Mouse (Mus musculus): Measurements from ENCODE around the gene Slc27a4.

Slc27a4 gene

GRCm38 (mm10) chr2:29820025-29820817 is 17.8 kb downstream of the Slc27a4 start, which contains the start of gene Urm1:
Gene Urm1, plus strand, starts transcription at chr2:29820075.
- in situ Hi-C loops (cut with MseI, MboI): no loop called here

DNA sequence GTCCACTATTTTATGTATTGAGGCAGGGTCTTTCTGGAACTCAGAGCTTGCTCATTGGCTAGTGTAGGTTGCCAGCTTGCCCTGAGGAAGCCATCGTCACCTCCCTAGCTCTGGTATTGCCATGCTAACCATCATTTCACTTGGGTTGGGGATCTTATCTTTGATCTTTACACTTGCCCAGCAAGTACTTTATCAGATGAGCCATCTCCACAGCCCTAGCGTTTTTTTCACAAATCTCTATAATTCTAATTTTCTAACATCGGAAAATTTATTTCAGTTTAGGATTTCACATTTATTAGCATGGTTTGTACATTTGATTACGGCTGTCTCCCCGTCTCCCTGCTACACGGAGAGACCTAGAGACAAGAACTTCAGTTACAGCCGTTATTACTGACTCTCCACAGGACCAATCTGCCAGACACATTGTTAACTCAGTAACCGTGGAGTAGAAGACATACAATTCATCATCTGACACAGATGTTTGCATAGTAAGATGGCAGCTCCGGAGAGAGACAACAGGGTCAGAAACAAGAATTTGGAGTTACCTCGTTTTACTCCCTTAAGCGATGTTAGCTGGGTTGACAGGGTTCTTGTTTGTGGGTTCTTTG is 24.0 kb downstream of the Slc27a4 start:
- in situ Hi-C loops (cut with MseI, MboI): no loop called here

DNA sequence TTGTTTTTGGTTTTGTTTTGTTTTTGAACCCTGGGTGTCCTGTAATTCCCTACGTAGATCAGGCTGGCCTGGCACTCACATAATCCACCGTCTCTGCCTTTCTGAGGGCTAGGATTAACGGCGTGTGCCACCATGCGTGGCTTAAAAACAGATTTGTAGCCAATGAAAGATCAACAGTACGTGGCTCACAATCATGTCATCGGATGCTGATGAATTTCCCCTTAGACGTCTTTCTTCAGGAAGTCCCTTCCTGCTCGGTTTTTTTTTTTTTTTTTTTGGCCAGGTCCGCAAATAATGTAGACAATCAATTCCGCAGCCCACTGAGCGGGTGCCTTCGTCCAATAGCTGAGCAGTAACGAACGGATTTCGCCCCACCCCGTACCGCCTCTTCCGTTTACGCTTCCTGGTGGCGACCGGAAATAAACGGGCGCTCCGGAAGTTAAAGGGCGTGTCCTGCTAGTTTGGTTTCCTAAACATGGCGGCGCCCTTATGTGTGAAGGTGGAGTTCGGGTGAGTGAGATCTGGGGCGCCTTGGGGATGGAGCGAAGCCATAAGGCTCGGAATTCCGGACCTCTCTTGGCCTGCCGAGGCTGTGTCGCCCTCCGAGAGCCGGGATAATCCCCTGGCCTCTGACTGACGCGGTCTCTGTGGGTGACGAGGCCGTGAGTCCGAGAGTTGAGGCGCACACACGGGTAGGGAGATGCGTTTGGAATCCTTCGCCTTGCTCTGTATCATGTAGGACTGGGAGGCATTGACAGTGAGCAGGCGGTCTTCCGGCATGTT is 24.7 kb downstream of the Slc27a4 start:
- in situ Hi-C loops (cut with MseI, MboI): no loop called here

DNA sequence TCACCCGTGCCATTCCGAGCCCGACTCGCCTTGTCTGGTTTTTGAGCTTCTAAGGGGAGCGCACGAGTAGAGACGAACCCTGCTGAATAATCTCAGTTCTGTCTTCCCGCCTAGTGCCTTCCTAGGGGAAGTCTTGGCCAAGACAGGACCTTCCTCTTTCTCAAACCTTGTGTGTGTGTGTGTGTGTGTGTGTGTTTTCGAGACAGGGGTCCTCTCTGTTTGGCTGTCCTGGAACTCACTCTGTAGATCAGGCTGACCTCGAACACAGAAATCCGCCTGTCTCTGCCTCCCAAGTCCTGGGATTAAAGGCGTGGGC is 25.2 kb downstream of the Slc27a4 start:
- in situ Hi-C loops (cut with MseI, MboI): no loop called here

- in situ Hi-C loops (cut with MseI, MboI): no loop called here
These were observed 28.7 kb downstream of the Slc27a4 start for GRCm38 (mm10) chr2:29831106-29831505.

DNA sequence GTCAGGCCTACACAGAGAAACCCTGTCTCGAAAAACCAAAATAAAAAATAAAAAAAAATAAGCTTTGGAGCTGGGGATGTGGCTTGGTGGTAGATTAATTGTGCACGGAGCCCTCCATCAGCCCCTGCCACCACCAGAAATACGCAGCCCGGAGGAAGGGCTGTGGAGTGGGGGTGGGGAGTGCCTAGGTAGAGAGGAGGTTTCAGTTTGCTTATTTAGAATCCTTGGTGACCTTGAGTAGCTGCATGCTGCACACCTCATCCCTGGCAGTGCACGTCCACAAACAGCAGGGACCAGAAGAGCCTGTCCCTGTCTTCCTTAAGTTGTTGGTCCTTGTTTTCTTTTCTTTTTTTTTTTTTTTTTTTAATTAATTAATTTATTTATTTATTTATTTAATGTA is 31.4 kb downstream of the Slc27a4 start:
- in situ Hi-C loops (cut with MseI, MboI): no loop called here

DNA sequence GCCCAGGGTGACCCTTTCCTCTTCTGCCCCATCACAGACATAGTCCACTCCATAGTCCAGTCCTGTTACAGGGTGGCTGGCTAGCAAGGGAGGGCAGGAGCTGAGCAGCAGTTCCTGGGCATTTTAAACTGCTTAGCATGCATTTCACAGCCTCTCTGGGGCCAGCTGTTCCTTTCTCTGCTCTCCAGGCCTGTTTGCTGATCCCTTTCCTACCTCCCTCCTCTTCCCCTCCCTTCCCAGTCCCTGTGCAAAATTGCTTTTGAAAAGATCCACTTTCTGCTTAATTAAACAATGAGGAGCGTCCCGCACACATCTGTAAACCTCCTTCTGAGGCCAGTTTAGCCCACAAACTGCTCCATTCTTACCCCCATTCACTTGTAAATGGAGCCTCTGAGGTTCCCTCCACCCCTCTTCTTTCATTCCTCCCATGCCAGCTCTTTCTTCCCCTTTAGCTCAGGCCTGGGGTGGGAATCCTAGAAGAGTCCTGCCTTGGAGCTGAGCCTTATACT is 33.0 kb downstream of the Slc27a4 start:
- in situ Hi-C loops (cut with MseI, MboI): no loop called here

DNA sequence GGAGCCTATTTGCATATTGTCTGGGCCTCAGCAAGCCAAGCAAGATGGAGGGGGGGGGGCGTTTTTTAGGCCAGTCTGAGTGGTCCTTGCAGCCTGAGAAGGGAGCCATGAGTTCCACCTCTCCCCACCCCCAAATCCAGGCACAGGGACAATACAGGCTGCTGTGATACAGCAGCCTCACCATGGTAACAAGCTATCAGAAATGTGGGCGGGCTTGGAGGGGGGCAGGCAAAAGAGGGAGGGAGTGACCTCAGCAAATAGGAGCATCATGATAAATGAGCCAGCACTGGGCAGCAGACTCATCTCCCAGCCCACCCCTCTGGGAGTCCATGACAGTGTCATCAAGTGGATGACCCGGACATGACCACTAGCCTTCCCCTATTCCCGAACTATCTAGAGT is 37.0 kb downstream of the Slc27a4 start:
- in situ Hi-C loops (cut with MseI, MboI): no loop called here

DNA sequence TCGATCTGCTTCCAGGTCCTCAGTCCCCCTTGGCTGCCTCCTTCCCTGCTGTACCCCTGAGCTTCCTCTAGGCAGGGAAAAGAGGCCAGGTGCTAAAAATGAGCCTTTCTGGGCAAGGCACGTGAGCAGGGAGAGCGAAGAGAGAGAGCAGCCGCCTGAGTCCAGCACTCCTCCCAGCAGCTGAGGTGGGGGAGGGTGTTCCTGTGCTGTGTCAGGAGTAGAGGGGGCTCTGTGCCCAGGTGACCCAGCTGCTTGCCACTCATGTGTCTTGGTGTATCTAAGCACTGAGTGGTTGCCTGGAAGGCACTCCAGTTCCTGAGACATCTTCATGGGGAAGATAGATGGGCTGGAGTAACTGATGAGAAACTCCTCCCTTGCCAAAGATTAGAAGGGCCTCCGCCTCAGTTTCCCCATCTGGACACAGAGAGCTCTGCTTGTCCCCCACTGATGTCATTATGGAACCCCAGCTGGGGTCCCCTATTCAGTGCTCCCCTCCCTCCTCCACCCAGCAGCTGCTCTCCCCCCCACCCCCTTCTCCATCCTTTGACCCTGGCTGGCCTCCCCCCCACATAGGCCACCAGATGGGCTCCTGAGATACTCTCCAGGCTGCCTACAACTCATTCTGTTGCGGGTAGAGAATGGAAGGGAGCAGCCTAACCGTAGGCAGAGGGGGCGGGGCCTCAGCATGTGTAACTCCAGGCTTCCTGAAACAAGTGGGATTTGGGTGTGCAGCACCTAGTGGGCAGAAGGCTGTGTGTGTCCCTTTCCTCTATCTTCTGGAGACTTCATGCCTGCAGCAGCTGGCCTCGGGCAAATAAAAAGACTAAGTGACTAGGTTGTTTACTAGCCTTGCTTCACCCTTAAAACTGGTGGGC is 41.0 kb downstream of the Slc27a4 start:
- in situ Hi-C loops (cut with MseI, MboI): no loop called here

GRCm38 (mm10) chr2:29844115-29844514 is 41.7 kb downstream of the Slc27a4 start:
- in situ Hi-C loops (cut with MseI, MboI): no loop called here

- in situ Hi-C loops (cut with MseI, MboI): no loop called here
These were observed 42.2 kb downstream of the Slc27a4 start for GRCm38 (mm10) chr2:29844661-29845060.

DNA sequence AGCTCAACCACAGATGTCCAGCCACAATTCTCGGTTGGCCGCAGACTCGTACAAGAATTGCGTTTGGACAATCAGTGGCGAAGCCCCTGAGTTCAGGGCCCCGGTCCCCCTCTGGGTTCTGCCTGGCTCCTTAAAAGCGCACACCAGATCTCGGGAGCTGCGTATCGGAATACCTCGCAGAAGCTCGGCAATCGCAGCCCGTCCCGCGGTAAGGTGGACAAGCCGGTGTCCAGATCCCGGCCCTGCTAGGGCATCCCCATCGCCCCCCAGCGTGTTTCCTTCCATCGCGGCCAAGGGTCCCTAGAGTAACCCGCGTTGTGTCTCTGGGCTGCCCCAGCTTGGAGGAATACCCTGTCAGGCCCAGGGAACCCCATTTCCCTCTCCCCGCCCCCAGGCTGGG is 43.2 kb downstream of the Slc27a4 start:
- in situ Hi-C loops (cut with MseI, MboI): no loop called here

GRCm38 (mm10) chr2:29846061-29846853 is 43.8 kb downstream of the Slc27a4 start:
- in situ Hi-C loops (cut with MseI, MboI): no loop called here

DNA sequence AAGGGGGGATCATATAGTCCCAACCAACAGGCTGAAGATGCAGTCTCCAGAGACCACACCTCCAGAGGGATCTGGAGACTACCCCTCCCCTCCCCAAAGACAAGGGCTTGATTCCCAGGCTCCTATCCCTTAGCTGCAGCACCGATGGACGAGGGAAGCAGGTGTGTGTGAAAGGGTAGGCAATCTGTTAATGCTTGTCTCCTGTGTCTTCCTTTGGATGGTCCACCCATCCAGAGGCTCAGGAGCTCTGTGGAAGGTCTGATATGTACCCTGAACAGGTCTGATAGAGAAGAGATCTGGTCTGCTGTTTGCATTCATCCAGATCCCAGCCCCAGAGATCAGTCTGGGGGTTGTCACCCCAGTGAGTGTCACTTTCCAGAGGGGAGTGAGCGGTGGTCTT is 44.5 kb downstream of the Slc27a4 start:
- in situ Hi-C loops (cut with MseI, MboI): no loop called here

DNA sequence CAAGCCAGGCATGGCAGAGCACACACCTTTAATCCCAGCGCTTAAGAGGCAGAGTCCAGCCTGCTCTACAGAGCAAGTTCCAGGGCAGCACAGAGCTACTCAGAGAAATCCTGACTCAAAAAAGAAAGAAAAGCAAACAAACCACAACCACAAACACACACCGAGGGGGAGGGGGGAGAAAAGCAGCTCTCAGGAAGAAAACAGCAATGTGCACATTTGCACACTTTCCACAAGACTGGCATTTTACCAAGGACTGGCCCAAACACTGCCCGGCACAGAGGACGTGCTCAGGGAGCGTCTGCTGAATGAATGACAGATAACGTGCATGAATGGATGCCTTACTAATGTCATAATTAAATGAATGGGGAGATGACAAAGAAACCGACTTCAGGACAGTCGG is 46.6 kb downstream of the Slc27a4 start:
- in situ Hi-C loops (cut with MseI, MboI): no loop called here

- in situ Hi-C loops (cut with MseI, MboI): no loop called here
These were observed 47.5 kb downstream of the Slc27a4 start for GRCm38 (mm10) chr2:29849841-29850480.

GRCm38 (mm10) chr2:29852957-29853485 is 50.6 kb downstream of the Slc27a4 start:
- in situ Hi-C loops (cut with MseI, MboI): no loop called here

GRCm38 (mm10) chr2:29853736-29854135 is 51.3 kb downstream of the Slc27a4 start:
- in situ Hi-C loops (cut with MseI, MboI): no loop called here

- in situ Hi-C loops (cut with MseI, MboI): no loop called here
These were observed 53.3 kb downstream of the Slc27a4 start for GRCm38 (mm10) chr2:29855585-29856210.
